Mouse (Mus musculus): ENCODE measurements around the gene Piezo1. TPM values are rescaled to one million over a fixed set of nuclear protein-coding genes. Genes with fewer than 3 reads are reported as not detected.

Gene Piezo1
- polyA plus RNA-seq, 1 experiment from 2014 or later: 3.2 TPM

DNA sequence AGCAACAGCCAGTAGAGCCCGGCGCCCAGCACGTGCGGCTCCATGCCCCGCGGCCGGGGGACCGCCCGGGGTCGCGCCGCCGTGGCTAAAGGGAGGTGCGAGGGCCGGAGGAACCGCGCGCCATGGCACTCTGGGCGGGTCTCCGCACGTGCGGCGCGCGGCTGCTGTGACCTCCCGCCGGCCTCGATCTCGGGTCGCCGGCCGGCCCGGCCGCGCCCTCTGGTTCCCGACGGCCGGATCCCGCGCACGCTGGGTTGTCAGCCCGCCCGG is 199 bp downstream of the Piezo1 start:
- peak; percentile 59; the same call in 1 of the 2 replicates for ATAC-seq (ENCODE audit: low read depth)

DNA sequence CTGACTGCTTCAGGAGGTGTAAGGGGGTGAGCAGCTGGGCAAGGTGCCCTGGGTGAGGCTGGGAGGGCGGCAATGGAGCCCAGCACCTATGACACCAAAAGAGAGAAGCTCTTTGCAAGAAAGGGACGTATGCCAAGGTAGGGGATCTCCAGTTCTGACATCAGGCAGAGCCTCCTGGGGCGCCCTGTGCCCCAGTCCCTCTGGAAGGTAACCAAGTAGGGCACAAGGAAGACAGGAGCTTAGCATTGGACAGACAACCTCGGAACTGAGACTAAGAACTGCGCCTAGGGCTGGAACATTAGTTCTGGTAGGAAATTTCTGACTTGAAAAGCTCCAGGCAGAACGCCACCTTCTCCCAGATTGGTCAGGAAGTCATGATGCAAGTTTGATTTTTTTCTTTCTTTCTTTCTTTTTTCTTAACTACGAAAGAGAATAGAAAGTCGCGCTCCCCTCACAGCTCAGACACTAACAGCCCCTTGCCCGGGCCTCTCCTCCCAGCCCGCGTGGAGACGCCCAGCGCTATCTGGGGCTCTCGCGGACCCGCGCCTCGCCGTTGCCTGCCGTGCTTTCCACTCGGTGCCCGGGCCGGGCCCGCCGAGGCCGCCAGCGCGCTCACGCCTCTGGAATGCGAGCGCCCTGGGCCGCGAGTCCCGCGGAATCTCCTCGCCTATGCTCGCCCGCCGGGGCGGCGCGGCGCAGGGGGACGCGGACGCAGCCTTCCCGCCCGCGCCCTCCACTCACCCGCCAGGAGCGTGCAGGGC is 715 bp downstream of the Piezo1 start:
- Histone ChIP-seq H3K9me3 (no peaks in the 10 kb centered on the region), H3K9ac (peak overlapping the region; percentile 71), H3K4me1 (replicated peaks) (peaks cover 18% of the 10 kb centered on the region; the same call in 1 of the 2 replicates), H3K4me2 (peak overlapping the region; percentile 80), H3K36me3 (no peaks in the 10 kb centered on the region), H3K4me3 (peak overlapping the region; percentile 53), H3K27me3 (peaks cover 45% of the 10 kb centered on the region), H3K27ac (replicated peaks) (peak overlapping the region; percentile 33; the same call in 1 of the 2 replicates)
- WGBS: 5% methylated on average over 52 of the region's 52 CpGs
- ATAC-seq (ENCODE audit: low read depth): no peak; the same call in 1 of the 2 replicates

More for the DNA sequence above, 199 bp downstream of the Piezo1 start:
- Histone ChIP-seq H3K4me1 (replicated peaks) (peaks cover 18% of the 10 kb centered on the region; the same call in 1 of the 2 replicates), H3K4me3 (peak overlapping the region; percentile 53), H3K27me3 (peaks cover 45% of the 10 kb centered on the region), H3K9me3 (no peaks in the 10 kb centered on the region), H3K27ac (replicated peaks) (peak overlapping the region; percentile 33; the same call in 1 of the 2 replicates), H3K36me3 (no peaks in the 10 kb centered on the region), H3K9ac (peak overlapping the region; percentile 71), H3K4me2 (peak overlapping the region; percentile 80)
- under 1% methylated on average over 40 of the region's 43 CpGs for WGBS

DNA sequence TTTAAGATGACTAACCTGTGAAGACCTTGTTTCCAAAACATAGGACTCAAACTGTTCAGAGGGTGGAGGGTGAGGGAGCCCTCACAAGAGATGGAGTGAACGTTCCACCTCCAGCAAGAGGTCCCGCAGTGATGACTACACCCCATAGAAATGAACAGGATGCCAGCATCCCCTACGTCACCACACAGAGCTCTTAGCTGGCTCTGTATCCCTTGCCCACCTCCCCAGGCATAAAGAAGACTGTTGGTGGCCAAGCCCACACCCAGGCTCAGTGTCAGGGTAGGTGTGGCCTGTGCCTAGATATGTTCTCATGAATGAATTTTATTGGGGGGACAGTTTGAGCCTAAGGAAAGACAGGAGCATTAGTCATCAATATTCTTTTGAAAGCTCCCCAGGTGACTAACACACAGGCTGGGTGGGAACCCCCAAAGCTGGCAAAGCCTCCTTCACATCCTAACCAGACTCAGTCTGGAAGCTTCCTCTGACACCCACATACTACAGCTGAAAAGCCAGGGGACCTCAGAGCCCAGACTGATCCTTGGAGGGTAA is 2.2 kb downstream of the Piezo1 start:
- Histone ChIP-seq H3K4me2 (peak overlapping the region; percentile 80), H3K27me3 (peaks cover 45% of the 10 kb centered on the region)

DNA sequence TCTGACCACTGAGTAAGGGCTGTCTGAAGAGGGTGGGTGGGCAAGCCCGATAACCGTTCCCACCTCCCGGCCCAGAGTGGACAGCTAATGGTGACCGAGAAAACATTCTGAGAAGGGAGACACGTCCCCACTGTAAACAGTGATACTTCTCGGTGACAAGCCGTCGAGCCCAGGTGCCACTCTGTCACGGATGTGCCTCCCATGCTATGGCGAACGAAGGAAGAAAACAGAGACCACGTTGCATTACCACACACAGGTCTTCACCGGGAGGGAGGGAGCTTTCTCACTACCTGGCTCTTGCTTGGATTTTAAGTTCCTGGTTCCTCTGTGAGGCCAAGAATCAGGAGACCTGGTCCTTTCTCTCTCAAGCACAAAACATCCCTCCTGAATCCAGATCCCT is 2.8 kb downstream of the Piezo1 start:
- Histone ChIP-seq H3K36me3 (no peaks in the 10 kb centered on the region), H3K9ac (no peak overlapping the region), H3K27me3 (peaks cover 45% of the 10 kb centered on the region), H3K4me2 (no peak overlapping the region), H3K27ac (replicated peaks) (no peak overlapping the region), H3K9me3 (no peaks in the 10 kb centered on the region), H3K4me3 (no peak overlapping the region), H3K4me1 (replicated peaks) (peaks cover 18% of the 10 kb centered on the region; the same call in 1 of the 2 replicates)
- ATAC-seq (ENCODE audit: low read depth): no peak
- 60% methylated on average over 13 of the region's 13 CpGs for WGBS

More for the DNA sequence above, 2.2 kb downstream of the Piezo1 start:
- WGBS: 78% methylated on average over 3 of the region's 3 CpGs
- H3K9ac ChIP-seq: no peak overlapping the region
- H3K4me3 ChIP-seq: no peak overlapping the region
- H3K9me3 ChIP-seq: no peaks in the 10 kb centered on the region
- peaks cover 18% of the 10 kb centered on the region; the same call in 1 of the 2 replicates for H3K4me1 ChIP-seq (replicated peaks)
- no peaks in the 10 kb centered on the region for H3K36me3 ChIP-seq
- ATAC-seq (ENCODE audit: low read depth): no peak
- no peak overlapping the region for H3K27ac ChIP-seq (replicated peaks)

DNA sequence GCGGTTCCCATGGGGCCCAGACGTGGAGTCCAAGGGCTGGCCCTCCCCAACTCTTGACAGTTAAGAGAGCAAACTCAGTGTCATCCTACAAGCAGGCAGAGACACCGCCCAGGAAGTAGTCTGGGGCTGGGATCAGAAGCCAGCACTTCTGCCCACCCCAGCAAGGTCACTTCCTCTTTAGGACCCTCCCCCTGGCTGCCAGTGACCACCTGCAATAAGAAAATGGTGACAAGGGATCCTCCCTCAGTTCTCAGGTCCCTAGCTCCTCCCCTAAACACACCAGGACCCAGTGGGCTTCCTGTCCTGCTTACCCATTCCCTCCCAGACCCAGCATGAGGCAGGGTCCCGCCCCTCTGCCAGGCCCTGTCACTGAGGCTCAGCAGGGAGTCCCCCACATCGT is 3.3 kb downstream of the Piezo1 start:
- Histone ChIP-seq H3K4me2 (no peak overlapping the region), H3K4me1 (replicated peaks) (peaks cover 18% of the 10 kb centered on the region; the same call in 1 of the 2 replicates), H3K27me3 (peaks cover 45% of the 10 kb centered on the region), H3K9ac (no peak overlapping the region), H3K4me3 (no peak overlapping the region), H3K9me3 (no peaks in the 10 kb centered on the region), H3K27ac (replicated peaks) (no peak overlapping the region), H3K36me3 (no peaks in the 10 kb centered on the region)
- 31% methylated on average over 5 of the region's 5 CpGs for WGBS
- ATAC-seq (ENCODE audit: low read depth): no peak

DNA sequence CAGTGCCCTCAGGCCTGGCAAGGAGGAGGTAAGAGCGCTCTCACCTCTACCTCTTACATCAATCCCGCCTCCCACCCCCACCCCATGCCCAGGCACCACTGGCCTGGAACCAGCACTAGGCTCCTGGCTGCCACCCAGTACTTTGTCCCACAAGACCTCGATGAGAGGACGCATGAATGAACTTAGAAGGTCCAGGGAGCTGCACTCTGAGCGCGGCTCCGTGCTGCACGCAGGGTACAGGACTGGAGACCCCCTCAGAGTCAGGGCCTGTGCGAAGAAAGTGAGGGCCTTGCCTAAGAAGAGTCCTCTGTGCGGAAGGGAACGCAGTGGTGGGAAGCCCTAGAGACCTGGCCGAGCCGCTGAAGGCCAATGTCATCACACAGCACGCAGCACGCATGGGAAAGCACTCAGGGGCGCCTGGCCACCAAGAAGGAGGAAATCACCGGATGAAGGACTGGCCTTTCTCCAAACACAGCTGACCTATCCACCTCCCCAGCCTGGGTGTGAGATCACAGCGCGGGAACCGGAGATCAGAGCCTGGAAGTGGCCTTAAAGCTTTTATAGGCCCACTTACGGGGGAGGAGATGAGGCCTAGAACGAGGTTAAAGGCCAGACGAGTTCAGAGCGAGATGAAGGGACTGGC is 4.2 kb downstream of the Piezo1 start:
- peaks cover 18% of the 10 kb centered on the region; the same call in 1 of the 2 replicates for H3K4me1 ChIP-seq (replicated peaks)
- H3K4me3 ChIP-seq: no peak overlapping the region
- no peaks in the 10 kb centered on the region for H3K36me3 ChIP-seq
- WGBS: 60% methylated on average over 24 of the region's 24 CpGs
- no peak overlapping the region for H3K9ac ChIP-seq
- no peak for ATAC-seq (ENCODE audit: low read depth)
- H3K27ac ChIP-seq (replicated peaks): no peak overlapping the region
- H3K4me2 ChIP-seq: peak overlapping the region; percentile 13; the same call in 1 of the 2 replicates
- peaks cover 41% of the 10 kb centered on the region for H3K27me3 ChIP-seq
- H3K9me3 ChIP-seq: no peaks in the 10 kb centered on the region

DNA sequence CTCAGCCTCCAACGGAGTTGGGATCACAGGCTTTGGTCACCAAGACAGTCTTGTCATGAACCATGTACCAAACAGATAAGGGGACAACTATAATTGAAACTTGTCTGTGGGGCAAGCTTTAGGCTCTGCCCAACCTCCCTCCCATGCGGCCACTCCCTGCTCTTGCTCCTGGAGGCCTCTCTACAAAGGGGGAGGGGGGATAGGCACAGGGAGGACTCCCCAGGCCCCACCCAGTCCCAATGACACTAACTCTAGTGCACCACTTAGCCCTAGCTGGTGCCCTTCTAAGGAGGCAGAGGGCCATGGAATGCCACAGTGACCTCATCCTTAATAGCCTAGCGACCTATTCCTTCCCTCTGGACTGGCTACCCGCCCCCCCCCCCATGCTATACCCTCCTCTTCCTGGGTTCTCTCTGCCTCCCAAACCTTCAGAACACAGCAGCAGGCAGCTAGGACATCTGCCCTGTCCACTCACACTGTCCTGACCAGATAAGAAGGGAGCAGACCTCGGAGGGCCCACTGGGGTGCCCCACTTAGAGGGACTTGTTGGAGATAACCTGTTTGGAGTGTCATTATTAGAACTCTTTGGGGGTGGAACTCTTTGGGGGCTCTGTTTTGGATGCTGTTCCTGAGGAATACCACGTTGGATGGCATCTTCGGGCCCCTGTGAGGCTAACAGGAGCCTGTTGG is 4.9 kb downstream of the Piezo1 start:
- peaks cover 17% of the 10 kb centered on the region; the same call in 1 of the 2 replicates for H3K4me1 ChIP-seq (replicated peaks)
- H3K27ac ChIP-seq (replicated peaks): no peak overlapping the region
- ATAC-seq (ENCODE audit: low read depth): no peak

DNA sequence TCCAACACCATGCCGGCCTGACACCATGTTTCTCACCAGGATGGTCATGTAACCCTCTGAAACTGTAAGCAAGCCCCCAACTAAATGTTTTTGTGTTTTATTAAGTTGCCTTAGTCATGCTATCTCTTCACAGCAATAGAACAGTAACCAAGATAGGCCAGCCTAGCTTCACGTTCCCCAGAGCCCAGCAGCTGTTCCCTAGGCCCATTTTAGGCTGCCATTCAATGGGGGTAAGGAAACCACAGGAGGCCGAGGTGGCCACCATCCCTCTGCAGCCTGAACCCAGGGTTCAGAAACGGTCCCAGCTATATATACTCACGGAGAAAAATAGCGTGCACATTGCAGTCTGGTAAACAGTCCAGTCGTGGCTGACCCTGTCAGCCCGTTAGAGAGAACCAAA is 7.0 kb downstream of the Piezo1 start:
- no peak overlapping the region for H3K27ac ChIP-seq (replicated peaks)
- H3K27me3 ChIP-seq: peaks cover 13% of the 10 kb centered on the region
- H3K4me3 ChIP-seq: no peak overlapping the region
- no peak for ATAC-seq (ENCODE audit: low read depth)
- H3K4me1 ChIP-seq (replicated peaks): peaks cover 3% of the 10 kb centered on the region; the same call in 1 of the 2 replicates
- H3K9ac ChIP-seq: no peak overlapping the region
- no peaks in the 10 kb centered on the region for H3K36me3 ChIP-seq
- H3K4me2 ChIP-seq: no peak overlapping the region
- no peaks in the 10 kb centered on the region for H3K9me3 ChIP-seq
- WGBS: 87% methylated on average over 8 of the region's 8 CpGs

More for the DNA sequence above, 4.9 kb downstream of the Piezo1 start:
- Histone ChIP-seq H3K4me2 (no peak overlapping the region), H3K36me3 (no peaks in the 10 kb centered on the region), H3K9ac (no peak overlapping the region), H3K4me3 (no peak overlapping the region), H3K27me3 (peaks cover 34% of the 10 kb centered on the region), H3K9me3 (no peaks in the 10 kb centered on the region)
- 92% methylated on average over 6 of the region's 7 CpGs for WGBS

DNA sequence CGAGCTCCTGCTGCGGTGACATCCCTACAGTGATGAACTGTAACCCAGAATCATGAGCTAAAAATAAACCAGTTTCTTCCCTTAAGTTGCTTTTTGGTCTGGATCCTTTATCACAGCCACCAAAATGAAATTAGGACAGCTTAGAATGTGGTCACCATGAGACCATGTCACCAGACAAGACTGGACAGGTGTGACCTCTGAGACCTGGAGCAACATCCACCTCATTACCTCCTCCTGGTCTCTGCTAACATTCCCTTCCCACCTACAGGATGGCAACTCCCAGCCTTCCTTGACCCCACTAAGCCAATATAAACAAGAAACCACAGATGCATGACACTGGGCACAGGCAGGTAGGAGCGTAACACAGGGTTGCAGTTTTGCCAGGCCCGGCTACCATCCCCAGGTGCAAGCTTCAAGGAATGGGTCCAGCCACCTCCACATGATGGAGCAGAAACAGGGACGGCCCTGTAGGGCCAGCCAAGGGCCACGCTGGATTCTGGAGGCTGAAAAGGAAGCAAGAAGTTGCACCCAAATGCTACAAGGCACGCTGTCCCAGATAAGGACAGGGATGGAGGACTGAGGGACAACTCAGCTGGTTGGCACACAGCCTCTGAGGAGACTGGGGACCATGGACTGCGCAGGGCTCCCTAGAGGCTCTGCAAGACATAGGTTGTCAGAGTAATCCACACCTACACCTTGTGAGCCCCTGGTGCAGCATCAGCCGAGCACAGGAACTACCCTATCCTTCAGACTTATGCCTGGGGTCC is 12.6 kb downstream of the Piezo1 start:
- no peak overlapping the region for H3K27ac ChIP-seq (replicated peaks)
- 0 out of 2 replicates have a peak, but pooled peaks cover 3% of the 10 kb centered on the region for H3K4me1 ChIP-seq (replicated peaks)
- no peaks in the 10 kb centered on the region for H3K36me3 ChIP-seq
- no peak for ATAC-seq (ENCODE audit: low read depth)
- no peak overlapping the region for H3K4me3 ChIP-seq
- H3K27me3 ChIP-seq: no peaks in the 10 kb centered on the region
- WGBS: 93% methylated on average over 9 of the region's 9 CpGs
- H3K4me2 ChIP-seq: no peak overlapping the region
- no peaks in the 10 kb centered on the region for H3K9me3 ChIP-seq
- H3K9ac ChIP-seq: no peak overlapping the region

DNA sequence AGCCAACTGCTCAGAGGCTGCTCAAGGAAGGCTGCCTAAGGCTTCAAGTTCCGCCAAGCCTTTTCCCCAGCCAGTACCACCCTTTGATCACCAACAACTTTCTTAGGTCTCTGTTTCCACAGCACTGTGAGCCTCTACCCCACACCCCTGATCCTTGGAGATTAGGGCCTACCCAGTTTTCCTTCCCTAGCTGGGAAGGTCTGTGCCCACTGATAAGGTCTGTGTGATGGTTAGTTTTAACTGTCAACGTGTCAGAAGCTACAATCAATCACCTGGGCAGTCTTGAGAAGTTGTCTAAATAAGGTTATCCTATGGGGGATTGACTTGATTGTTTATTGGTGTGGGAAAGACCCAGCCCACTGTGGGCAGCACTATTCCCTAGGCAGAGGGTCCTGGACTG is 13.3 kb downstream of the Piezo1 start:
- no peak overlapping the region for H3K4me2 ChIP-seq
- no peak overlapping the region for H3K9ac ChIP-seq
- H3K36me3 ChIP-seq: no peaks in the 10 kb centered on the region
- H3K27ac ChIP-seq (replicated peaks): no peak overlapping the region
- 0 out of 2 replicates have a peak, but pooled peaks cover 3% of the 10 kb centered on the region for H3K4me1 ChIP-seq (replicated peaks)
- no peaks in the 10 kb centered on the region for H3K9me3 ChIP-seq
- 89% methylated on average over 2 of the region's 2 CpGs for WGBS
- ATAC-seq (ENCODE audit: low read depth): no peak
- no peak overlapping the region for H3K4me3 ChIP-seq
- H3K27me3 ChIP-seq: no peaks in the 10 kb centered on the region

DNA sequence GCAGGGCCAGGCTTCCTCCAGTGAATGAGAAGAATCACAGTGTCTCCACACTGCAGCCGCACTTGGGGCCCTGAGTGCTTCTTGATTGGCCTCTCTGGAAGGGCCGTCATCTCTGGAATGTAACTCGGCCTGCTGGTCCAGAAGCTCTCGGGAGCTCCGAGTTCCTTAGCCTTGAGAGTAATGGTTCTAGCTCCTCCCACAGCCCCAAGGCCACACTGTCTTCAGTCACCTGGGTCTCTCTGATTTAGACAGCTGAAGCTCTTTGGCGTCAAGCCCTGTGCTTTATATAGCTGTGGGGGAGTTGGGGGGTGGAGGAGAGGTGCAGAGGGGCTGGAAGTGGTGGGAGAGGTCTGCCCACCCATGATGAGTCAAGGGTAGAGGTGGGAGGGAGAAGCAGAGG is 14.1 kb downstream of the Piezo1 start:
- Histone ChIP-seq H3K4me1 (replicated peaks) (0 out of 2 replicates have a peak, but pooled peaks cover 3% of the 10 kb centered on the region), H3K9ac (no peak overlapping the region), H3K4me3 (no peak overlapping the region), H3K27me3 (no peaks in the 10 kb centered on the region), H3K4me2 (no peak overlapping the region), H3K9me3 (no peaks in the 10 kb centered on the region), H3K36me3 (no peaks in the 10 kb centered on the region), H3K27ac (replicated peaks) (no peak overlapping the region)
- 53% methylated on average over 6 of the region's 6 CpGs for WGBS
- ATAC-seq (ENCODE audit: low read depth): no peak
